Mouse (Mus musculus) cerebellum, adult 18-20 months (tissue): ENCODE results near the gene Kctd17.

Experiments
- DNase-seq, 2 experiments: peaks; one replicate each; pipeline ENCODE4 v3.0.0; 2021

Kctd17 gene

GRCm38 (mm10) chr15:78449694-78450418, 21.5 kb downstream of the Kctd17 start:
- peak in 1 of 2 experiments; percentile 44 for DNase-seq

- DNase-seq: no peak
Measured at GRCm38 (mm10) chr15:78450419-78450768, 22.0 kb downstream of the Kctd17 start.

- DNase-seq: no peak
Measured at GRCm38 (mm10) chr15:78451201-78451600, 22.8 kb downstream of the Kctd17 start.

- no peak for DNase-seq
Measured at GRCm38 (mm10) chr15:78452929-78453328, 24.6 kb downstream of the Kctd17 start.

- no peak for DNase-seq
Measured at GRCm38 (mm10) chr15:78455168-78455567, 26.8 kb downstream of the Kctd17 start.

- DNase-seq: peak; percentile 37 to 51
Measured at GRCm38 (mm10) chr15:78456051-78456450, 27.7 kb downstream of the Kctd17 start.

- no peak for DNase-seq
Measured at GRCm38 (mm10) chr15:78457193-78457592, 28.8 kb downstream of the Kctd17 start.

GRCm38 (mm10) chr15:78462981-78463380, 34.6 kb downstream of the Kctd17 start:
- no peak for DNase-seq

- DNase-seq: no peak
Measured at GRCm38 (mm10) chr15:78466809-78467208, 38.4 kb downstream of the Kctd17 start.

GRCm38 (mm10) chr15:78467570-78467969, 39.2 kb downstream of the Kctd17 start:
- no peak for DNase-seq

GRCm38 (mm10) chr15:78468379-78468937, 40.1 kb downstream of the Kctd17 start, which contains the start of gene Tmprss6:
Tmprss6 (minus strand) TSS chr15:78468634.
- no peak for DNase-seq

- no peak for DNase-seq
Measured at GRCm38 (mm10) chr15:78470495-78471276, 42.3 kb downstream of the Kctd17 start.

GRCm38 (mm10) chr15:78471902-78472301, 43.5 kb downstream of the Kctd17 start:
- no peak for DNase-seq

- DNase-seq: peak; percentile 44 to 47
Measured at GRCm38 (mm10) chr15:78473442-78473841, 45.1 kb downstream of the Kctd17 start.

- peak; percentile 36 to 49 for DNase-seq
Measured at GRCm38 (mm10) chr15:78475604-78476031, 47.3 kb downstream of the Kctd17 start.

GRCm38 (mm10) chr15:78476878-78477277, 48.5 kb downstream of the Kctd17 start:
- no peak for DNase-seq

GRCm38 (mm10) chr15:78478073-78478472, 49.7 kb downstream of the Kctd17 start:
- DNase-seq: no peak

- no peak for DNase-seq
Measured at GRCm38 (mm10) chr15:78479470-78479869, 51.1 kb downstream of the Kctd17 start.

GRCm38 (mm10) chr15:78480111-78480510, 51.7 kb downstream of the Kctd17 start:
- no peak for DNase-seq

GRCm38 (mm10) chr15:78480991-78481390, 52.6 kb downstream of the Kctd17 start:
- DNase-seq: no peak

- DNase-seq: peak; percentile 45 to 53
Measured at GRCm38 (mm10) chr15:78481448-78482000, 53.2 kb downstream of the Kctd17 start.

- no peak for DNase-seq
Measured at GRCm38 (mm10) chr15:78482518-78482917, 54.2 kb downstream of the Kctd17 start.

GRCm38 (mm10) chr15:78483311-78483710, 54.9 kb downstream of the Kctd17 start:
- DNase-seq: peak; percentile 75 to 87
